Mouse (Mus musculus): Measurements from ENCODE around the gene P4ha2.

- TF ChIP-seq POLR2A (IDR thresholded peaks at IDR 0.05; ENCODE audit: low read depth, low read length) (no peak), CTCF (conservative IDR thresholded peaks at IDR 0.05; ENCODE audit: insufficient read depth, insufficient read length, low read depth, low read length) (no peak)
Measured at GRCm38 (mm10) chr11:54057428-54057827, 42.5 kb upstream of the P4ha2 start.
